Mouse (Mus musculus) olfactory bulb, adult 2 months (tissue): Measurements from ENCODE around the gene Trp53bp2. TPM values are rescaled to one million over a fixed set of nuclear protein-coding genes. Genes with fewer than 3 reads are reported as not detected.
A peak's percentile ranks its signal among the peaks of the same experiment; 100 is the strongest.

Experiments
- H3K27ac ChIP-seq: fragments of 200-500 bp; 2 replicates; pipeline ENCODE4 v1.5.1; 2012; ENCODE audit warnings: low read depth, low read length; ENCODE audit not compliant: insufficient read depth
- H3K4me1 ChIP-seq: fragments of 200-500 bp; 2 replicates; pipeline ENCODE4 v1.6.1; 2012; ENCODE audit warnings: low read length; ENCODE audit not compliant: control insufficient read depth, insufficient read depth
- H3K4me3 ChIP-seq: fragments of 200-500 bp; 2 replicates; pipeline ENCODE4 v1.5.1; 2012; ENCODE audit warnings: mild to moderate bottlenecking, low read depth, low read length, moderate library complexity; ENCODE audit not compliant: insufficient read depth
- CTCF ChIP-seq: fragments of 200-500 bp; IDR thresholded peaks from 2 replicates; pipeline ENCODE4 v1.5.1; 2012; ENCODE audit warnings: low read depth, mild to moderate bottlenecking, low read length, moderate library complexity; ENCODE audit not compliant: insufficient read depth
- POLR2A ChIP-seq: fragments of 200-500 bp; IDR thresholded peaks from 2 replicates; pipeline ENCODE4 v1.6.1; 2012; ENCODE audit warnings: mild to moderate bottlenecking, low read depth, low read length, moderate library complexity; ENCODE audit not compliant: insufficient read depth
- WGBS: fragments of 180-500 bp; shearing (Covaris S2); methylation state at CpG from one replicate; pipeline ENCODE4 v1.1.7; 2018; 5-methylcytosine and 5-hydroxymethylcytosine counted together
- polyA plus RNA-seq: library from polyadenylated mRNA; stranded (reverse); fragments of >200 nt; gene quantifications from 2 replicates; pipeline ENCODE4 v1.2.4, GENCODE M21; 2012; ENCODE audit warnings: low replicate concordance; ENCODE audit not compliant: missing spikeins, insufficient read depth, insufficient read length

Gene Trp53bp2
- polyA plus RNA-seq, 1 experiment, result not detected

GRCm38 (mm10) chr1:182461813-182462212 lies 52.8 kb downstream of the Trp53bp2 start:
- TF ChIP-seq CTCF, result no peak
- no peak for TF ChIP-seq POLR2A
- 55% methylated on average over 10 of the region's 10 CpGs for WGBS
- Histone ChIP-seq H3K4me3 (no peak overlapping the region), H3K27ac (0 out of 2 replicates have a peak overlapping the region, but pooled peaks have one; percentile 26), H3K4me1 (peaks cover 22% of the 10 kb centered on the region)

- Histone ChIP-seq H3K4me1 (peaks cover 12% of the 10 kb centered on the region), H3K27ac (no peak overlapping the region), H3K4me3 (no peak overlapping the region)
- 70% methylated on average over 4 of the region's 4 CpGs for WGBS
- TF ChIP-seq CTCF, result no peak
- no peak for TF ChIP-seq POLR2A
Measured at GRCm38 (mm10) chr1:182465309-182465708, 56.3 kb downstream of the Trp53bp2 start.

DNA sequence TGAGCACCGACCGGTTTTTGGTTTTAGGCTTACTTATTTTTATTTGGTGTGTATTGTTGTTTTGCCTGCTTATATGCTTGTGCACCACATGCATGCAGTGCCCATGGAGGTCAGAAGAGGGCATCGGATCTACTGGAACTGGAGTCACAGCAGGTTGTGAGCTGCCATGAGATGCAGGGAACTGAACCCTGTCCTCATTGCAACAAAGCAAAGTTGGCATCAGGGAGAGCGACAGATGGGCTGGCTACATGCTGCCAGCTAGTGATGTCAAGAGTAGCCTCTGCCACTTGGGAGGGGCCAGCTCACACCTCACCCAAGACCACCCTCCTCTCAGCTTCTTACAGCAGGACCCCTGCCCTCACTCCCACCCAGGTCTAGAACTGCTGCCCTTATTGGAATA lies 57.0 kb downstream of the Trp53bp2 start:
- H3K4me1 ChIP-seq, result peaks cover 10% of the 10 kb centered on the region
- WGBS, result 88% methylated on average over 4 of the region's 4 CpGs

DNA sequence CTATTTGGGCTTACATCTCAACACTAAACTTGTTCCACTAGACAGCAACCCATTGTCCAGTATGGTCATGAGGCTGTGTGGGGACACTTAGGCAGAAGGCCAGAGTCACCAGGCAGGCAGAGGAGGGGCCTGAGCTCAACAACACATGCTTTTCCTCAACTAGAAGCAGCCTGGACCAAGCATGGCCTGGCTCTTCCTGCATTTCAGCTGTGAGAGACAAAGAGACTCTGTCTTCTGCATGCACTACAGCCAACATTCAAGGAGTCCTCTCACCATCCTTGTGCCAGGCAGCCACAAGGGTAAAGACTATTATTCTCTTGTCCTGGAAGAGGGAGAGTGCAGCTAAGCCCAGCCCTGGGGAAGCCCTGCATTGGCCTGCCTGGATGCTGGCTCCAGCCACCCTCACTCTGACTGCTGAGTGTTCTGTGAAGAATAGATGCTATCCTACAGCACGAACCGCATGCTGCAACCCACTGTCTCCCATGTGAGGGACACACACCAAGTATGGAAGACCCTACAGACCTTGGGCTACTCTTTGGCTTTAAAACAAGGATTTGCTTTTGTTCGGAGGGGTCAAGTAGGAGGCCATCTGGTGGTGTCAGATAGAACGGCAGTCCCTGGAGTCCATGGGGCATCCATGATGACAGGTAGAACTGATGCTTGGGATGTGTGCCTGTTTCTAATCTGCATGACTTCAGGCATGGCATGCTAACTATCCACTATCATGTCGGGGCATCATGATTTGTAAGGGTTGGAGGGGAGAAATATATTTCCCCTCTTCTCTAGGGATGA lies 66.2 kb downstream of the Trp53bp2 start:
- H3K4me3 ChIP-seq, result no peak overlapping the region
- H3K4me1 ChIP-seq, result no peaks in the 10 kb centered on the region
- H3K27ac ChIP-seq, result peak overlapping the region; percentile 71; the same call in 1 of the 2 replicates
- TF ChIP-seq POLR2A (no peak), CTCF (no peak)
- WGBS, result 81% methylated on average over 5 of the region's 5 CpGs

More for the DNA sequence above, 57.0 kb downstream of the Trp53bp2 start:
- Histone ChIP-seq H3K27ac (no peak overlapping the region), H3K4me3 (no peak overlapping the region)
- TF ChIP-seq CTCF (no peak), POLR2A (no peak)

GRCm38 (mm10) chr1:182478935-182479334 lies 70.0 kb downstream of the Trp53bp2 start:
- WGBS, result 87% methylated on average over 4 of the region's 4 CpGs
- Histone ChIP-seq H3K4me3 (no peak overlapping the region), H3K27ac (no peak overlapping the region), H3K4me1 (no peaks in the 10 kb centered on the region)
- TF ChIP-seq CTCF (no peak), POLR2A (no peak)

DNA sequence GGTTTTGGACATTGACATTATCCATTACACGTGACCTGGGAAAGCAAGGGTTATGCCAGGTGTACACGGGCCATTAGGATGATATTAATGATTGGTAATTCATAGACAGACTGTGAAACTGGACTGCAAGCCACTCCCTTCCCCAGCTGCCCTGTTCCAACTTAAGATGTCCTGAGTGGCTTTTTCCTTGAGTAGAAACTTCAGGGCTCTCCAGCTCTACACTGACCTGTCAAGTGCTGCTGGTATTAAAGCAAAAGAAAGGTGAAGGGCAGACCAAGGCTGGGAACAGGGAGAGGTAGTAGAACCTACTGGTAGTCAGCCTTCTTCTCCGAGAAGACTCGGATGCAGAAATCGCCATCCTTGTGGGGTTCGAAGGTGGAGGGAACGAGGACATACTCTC lies 72.2 kb downstream of the Trp53bp2 start:
- 93% methylated on average over 7 of the region's 7 CpGs for WGBS
- no peak overlapping the region for H3K27ac ChIP-seq
- TF ChIP-seq POLR2A (no peak), CTCF (no peak)

GRCm38 (mm10) chr1:182481646-182482295 lies 72.8 kb downstream of the Trp53bp2 start:
- Histone ChIP-seq H3K4me1 (no peaks in the 10 kb centered on the region), H3K4me3 (no peak overlapping the region), H3K27ac (no peak overlapping the region)
- TF ChIP-seq POLR2A (no peak), CTCF (no peak)
- WGBS, result 88% methylated on average over 10 of the region's 10 CpGs

More for the DNA sequence above, 72.2 kb downstream of the Trp53bp2 start:
- Histone ChIP-seq H3K4me1 (no peaks in the 10 kb centered on the region), H3K4me3 (no peak overlapping the region)

DNA sequence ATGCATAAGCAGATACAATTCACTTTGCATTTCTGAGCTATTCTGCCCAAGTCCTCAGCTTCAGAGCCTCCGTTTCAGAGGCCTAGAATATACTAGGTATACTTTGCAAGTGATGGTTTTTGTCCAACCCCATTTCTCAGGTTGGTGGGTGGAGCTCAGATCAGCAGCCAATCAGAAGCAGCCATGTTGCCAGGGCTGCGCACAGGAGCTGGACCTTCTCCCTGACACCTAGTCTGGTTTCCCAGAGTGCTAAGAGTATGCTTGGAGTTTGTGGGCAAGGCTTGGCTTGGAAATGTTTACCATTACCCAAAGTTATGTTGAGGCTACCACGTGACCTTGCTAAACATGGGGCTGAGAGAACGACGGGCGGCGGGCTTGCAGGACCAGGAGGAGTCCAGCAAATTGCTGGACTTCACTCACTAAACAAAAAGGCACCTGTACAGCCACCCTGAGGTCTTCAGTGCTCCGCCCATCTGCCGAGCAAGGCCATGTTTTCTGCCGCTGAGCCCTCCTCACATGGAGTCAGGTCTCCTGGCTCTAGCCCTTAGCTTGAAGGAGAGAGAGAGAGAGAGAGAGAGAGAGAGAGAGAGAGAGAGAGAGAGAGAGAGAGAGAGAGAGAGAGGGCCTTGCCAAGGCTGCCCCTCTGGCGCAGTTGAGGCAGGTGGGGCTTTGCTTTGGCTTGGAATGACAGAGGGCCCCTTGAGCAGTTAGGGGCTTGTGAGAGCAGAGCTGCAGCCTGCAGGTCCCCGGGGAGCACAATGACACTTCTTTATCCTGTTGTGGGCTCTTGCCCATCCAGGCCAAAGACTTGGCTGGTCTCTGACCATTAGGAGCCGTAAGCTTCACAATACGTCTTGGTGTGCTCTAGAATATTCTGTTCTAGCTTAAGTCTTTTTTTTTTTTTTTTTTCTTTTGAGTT lies 74.3 kb downstream of the Trp53bp2 start:
- H3K4me3 ChIP-seq, result no peak overlapping the region
- 0 out of 2 replicates have a peak, but pooled peaks cover 2% of the 10 kb centered on the region for H3K4me1 ChIP-seq
- WGBS, result 81% methylated on average over 14 of the region's 14 CpGs
- no peak for TF ChIP-seq POLR2A
- no peak for TF ChIP-seq CTCF
- peak overlapping the region; percentile 46 for H3K27ac ChIP-seq
